Mouse (Mus musculus) liver, embryonic 13.5 days (tissue): ENCODE measurements around the gene Rras. TPM values are rescaled to one million over a fixed set of nuclear protein-coding genes. Genes with fewer than 3 reads are reported as not detected.

Source experiments
- ATAC-seq: fragments of 200-750 bp; cut with Nextera tagmentation; 2 replicates; pipeline ENCODE4 v1.8.0; 2017; ENCODE audit warnings: low read depth, mild to moderate bottlenecking, moderate number of reproducible peaks, moderate library complexity
- DNase-seq: peaks from one replicate; pipeline ENCODE4 v3.0.0; 2022
- H3K27ac ChIP-seq: fragments of 300-500 bp; sonication (generic); 2 replicates; pipeline ENCODE4 v1.5.1; 2015; ENCODE audit warnings: moderate library complexity, mild to moderate bottlenecking, inconsistent platforms
- H3K27me3 ChIP-seq: fragments of 300-500 bp; sonication (generic); 2 replicates; pipeline ENCODE4 v1.6.1; 2015; ENCODE audit warnings: mild to moderate bottlenecking, inconsistent platforms
- H3K36me3 ChIP-seq: fragments of 300-500 bp; sonication (generic); 2 replicates; pipeline ENCODE4 v1.6.1; 2015; ENCODE audit warnings: mild to moderate bottlenecking, inconsistent platforms
- H3K4me1 ChIP-seq: fragments of 300-500 bp; sonication (generic); replicated peaks from 2 replicates; pipeline ENCODE4 v1.6.1; 2015; ENCODE audit warnings: inconsistent platforms
- H3K4me2 ChIP-seq: fragments of 300-500 bp; sonication (generic); 2 replicates; pipeline ENCODE4 v1.6.1; 2015; ENCODE audit warnings: inconsistent platforms, mild to moderate bottlenecking, moderate library complexity
- H3K4me3 ChIP-seq: fragments of 300-500 bp; sonication (generic); replicated peaks from 2 replicates; pipeline ENCODE4 v1.5.1; 2015; ENCODE audit warnings: mild to moderate bottlenecking, inconsistent platforms
- H3K9ac ChIP-seq: fragments of 300-500 bp; sonication (generic); 2 replicates; pipeline ENCODE4 v1.6.1; 2015; ENCODE audit warnings: mild to moderate bottlenecking, inconsistent platforms
- H3K9me3 ChIP-seq: fragments of 300-500 bp; sonication (generic); replicated peaks from 2 replicates; pipeline ENCODE4 v1.6.1; 2016; ENCODE audit warnings: inconsistent platforms
- WGBS: fragments of 180-500 bp; shearing (Covaris S2); methylation state at CpG from one replicate; pipeline ENCODE4 v1.1.7; 2015; ENCODE audit not compliant: insufficient replicate concordance; 5-methylcytosine and 5-hydroxymethylcytosine counted together
- polyA plus RNA-seq: library from polyadenylated mRNA; unstranded; fragments of >200 nt; fragmentation: Nextera tagmentation; extraction: Ambion mirVana; gene quantifications from 2 replicates; pipeline ENCODE4 v1.2.1, GENCODE M21; 2015

Gene Rras
- polyA plus RNA-seq, 1 experiment from 2014 or later, result 14.4 TPM

- 71% methylated on average over 14 of the region's 14 CpGs for WGBS
- Histone ChIP-seq H3K9ac (no peak overlapping the region), H3K4me1 (peaks cover 44% of the 10 kb centered on the region)
These were observed 38.7 kb downstream of the Rras start for GRCm38 (mm10) chr7:45056329-45056971.

DNA sequence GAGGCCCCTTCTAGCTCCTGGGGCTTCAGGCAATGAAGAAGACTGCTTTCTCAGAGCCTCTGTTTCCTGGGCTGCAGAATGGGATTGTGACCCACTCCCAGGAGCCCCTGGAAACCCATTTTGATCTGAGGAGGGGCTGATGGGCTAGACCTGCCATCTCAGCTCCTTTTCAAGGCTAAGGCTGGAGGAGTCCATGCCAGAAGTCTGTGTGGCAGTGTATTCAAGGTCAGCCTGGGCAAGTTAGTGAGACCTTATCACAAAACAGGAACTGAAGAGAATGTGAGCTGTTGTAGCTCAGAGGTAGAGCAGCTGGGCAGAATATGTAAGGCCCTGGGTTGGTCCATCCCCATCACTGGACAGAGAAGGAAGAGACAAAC, 39.2 kb downstream of the Rras start:
- ATAC-seq (no peak), DNase-seq (no peak)
- no peaks in the 10 kb centered on the region for H3K27me3 ChIP-seq
- no peak overlapping the region for H3K9ac ChIP-seq
- H3K9me3 ChIP-seq, result no peaks in the 10 kb centered on the region
- no peak overlapping the region for H3K4me3 ChIP-seq
- peaks cover 44% of the 10 kb centered on the region for H3K4me1 ChIP-seq
- no peaks in the 10 kb centered on the region for H3K36me3 ChIP-seq
- H3K4me2 ChIP-seq, result no peak overlapping the region
- no peak overlapping the region for H3K27ac ChIP-seq

More at GRCm38 (mm10) chr7:45056329-45056971, 38.7 kb downstream of the Rras start:
- H3K27me3 ChIP-seq, result no peaks in the 10 kb centered on the region
- no peak overlapping the region; the same call in 1 of the 2 replicates for H3K27ac ChIP-seq
- no peaks in the 10 kb centered on the region for H3K9me3 ChIP-seq
- H3K4me3 ChIP-seq, result no peak overlapping the region
- H3K4me2 ChIP-seq, result no peak overlapping the region
- no peak for DNase-seq
- no peaks in the 10 kb centered on the region for H3K36me3 ChIP-seq
- no peak for ATAC-seq

GRCm38 (mm10) chr7:45058607-45059571, 41.1 kb downstream of the Rras start:
- Histone ChIP-seq H3K4me3 (no peak overlapping the region), H3K27me3 (no peaks in the 10 kb centered on the region), H3K4me1 (peaks cover 40% of the 10 kb centered on the region), H3K9me3 (no peaks in the 10 kb centered on the region), H3K36me3 (no peaks in the 10 kb centered on the region), H3K4me2 (no peak overlapping the region), H3K27ac (no peak overlapping the region), H3K9ac (no peak overlapping the region)
- no peak for DNase-seq
- 71% methylated on average over 10 of the region's 10 CpGs for WGBS
- ATAC-seq, result no peak

DNA sequence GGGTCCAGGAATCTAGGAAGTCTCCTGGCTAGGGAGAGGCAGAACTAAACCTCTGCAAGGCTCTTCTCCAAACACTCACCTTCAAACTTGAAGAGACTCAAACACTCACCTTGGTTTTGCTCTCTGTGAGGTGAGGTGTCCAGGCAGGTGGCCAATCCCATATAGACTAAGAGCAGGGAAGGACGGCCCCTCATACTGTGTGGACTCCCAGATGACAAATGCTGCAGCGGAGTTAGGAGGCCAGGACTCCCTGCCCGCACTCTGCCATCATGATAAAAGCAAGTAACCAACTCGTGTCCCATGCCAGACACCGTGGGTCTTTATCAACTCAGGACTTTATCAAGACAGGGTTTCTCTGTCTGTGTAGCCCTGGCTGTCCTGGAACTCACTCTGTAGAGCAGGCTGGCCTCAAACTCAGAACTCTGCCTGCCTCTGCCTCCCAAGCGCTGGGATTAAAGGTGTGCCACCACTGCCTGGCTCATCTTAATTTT, 42.9 kb downstream of the Rras start:
- ATAC-seq, result no peak

GRCm38 (mm10) chr7:45061532-45062075, 43.8 kb downstream of the Rras start:
- ATAC-seq, result peak; percentile 9; the same call in 1 of the 2 replicates
- H3K4me3 ChIP-seq, result peak overlapping the region; percentile 73
- no peak for DNase-seq
- H3K9me3 ChIP-seq, result no peaks in the 10 kb centered on the region
- H3K36me3 ChIP-seq, result no peaks in the 10 kb centered on the region
- peak overlapping the region; percentile 74 for H3K27ac ChIP-seq
- peak overlapping the region; percentile 64 for H3K9ac ChIP-seq
- peaks cover 49% of the 10 kb centered on the region for H3K4me1 ChIP-seq
- 29% methylated on average over 11 of the region's 11 CpGs for WGBS
- H3K27me3 ChIP-seq, result no peaks in the 10 kb centered on the region
- peak overlapping the region; percentile 78 for H3K4me2 ChIP-seq

More for the DNA sequence above, 42.9 kb downstream of the Rras start:
- H3K4me2 ChIP-seq, result peak overlapping the region; percentile 78; the same call in 1 of the 2 replicates
- no peak for DNase-seq
- H3K27me3 ChIP-seq, result no peaks in the 10 kb centered on the region
- no peaks in the 10 kb centered on the region for H3K9me3 ChIP-seq
- H3K4me1 ChIP-seq, result peaks cover 49% of the 10 kb centered on the region
- no peaks in the 10 kb centered on the region for H3K36me3 ChIP-seq
- H3K4me3 ChIP-seq, result 0 out of 2 replicates have a peak overlapping the region, but pooled peaks have one; percentile 73
- WGBS, result 45% methylated on average over 6 of the region's 6 CpGs
- peak overlapping the region; percentile 64; the same call in 1 of the 2 replicates for H3K9ac ChIP-seq
- H3K27ac ChIP-seq, result peak overlapping the region; percentile 74

- Histone ChIP-seq H3K36me3 (no peaks in the 10 kb centered on the region), H3K9ac (peak within 1 kb of the TSS; percentile 64), H3K27ac (peak within 1 kb of the TSS; percentile 74), H3K9me3 (no peaks in the 10 kb centered on the region), H3K4me2 (peak within 1 kb of the TSS; percentile 78), H3K27me3 (no peaks in the 10 kb centered on the region), H3K4me3 (peak within 1 kb of the TSS; percentile 73), H3K4me1 (peaks cover 51% of the 10 kb centered on the region)
- ATAC-seq (peak; percentile 88), DNase-seq (peak; percentile 93)
- WGBS, result under 1% methylated on average over 31 of the region's 31 CpGs
These were observed 44.6 kb downstream of the Rras start, which contains the start of the genes Nosip and Prrg2 for GRCm38 (mm10) chr7:45062239-45062835. Nosip (plus strand) TSS chr7:45062429. Prrg2 (minus strand) TSS chr7:45062677.

- no peak overlapping the region for H3K4me2 ChIP-seq
- H3K9me3 ChIP-seq, result no peaks in the 10 kb centered on the region
- 49% methylated on average over 4 of the region's 4 CpGs for WGBS
- DNase-seq (no peak), ATAC-seq (peak; percentile 23)
- H3K36me3 ChIP-seq, result 0 out of 2 replicates have a peak, but pooled peaks cover 3% of the 10 kb centered on the region
- H3K9ac ChIP-seq, result no peak overlapping the region
- H3K4me3 ChIP-seq, result no peak overlapping the region
- H3K27ac ChIP-seq, result no peak overlapping the region
- H3K27me3 ChIP-seq, result no peaks in the 10 kb centered on the region
- H3K4me1 ChIP-seq, result peaks cover 40% of the 10 kb centered on the region
These were observed 49.6 kb downstream of the Rras start for GRCm38 (mm10) chr7:45067190-45067999.

- Histone ChIP-seq H3K27me3 (no peaks in the 10 kb centered on the region), H3K4me2 (no peak overlapping the region), H3K9ac (no peak overlapping the region), H3K9me3 (no peaks in the 10 kb centered on the region), H3K4me3 (no peak overlapping the region), H3K36me3 (0 out of 2 replicates have a peak, but pooled peaks cover 3% of the 10 kb centered on the region), H3K4me1 (peaks cover 42% of the 10 kb centered on the region), H3K27ac (no peak overlapping the region)
- 15% methylated on average over 5 of the region's 5 CpGs for WGBS
- ATAC-seq, result peak; percentile 37
- DNase-seq, result peak; percentile 62
These were observed 50.2 kb downstream of the Rras start for GRCm38 (mm10) chr7:45068000-45068318.

- DNase-seq (no peak), ATAC-seq (no peak)
- Histone ChIP-seq H3K4me1 (peaks cover 36% of the 10 kb centered on the region), H3K9me3 (no peaks in the 10 kb centered on the region), H3K4me2 (no peak overlapping the region), H3K36me3 (peaks cover 15% of the 10 kb centered on the region), H3K4me3 (no peak overlapping the region), H3K9ac (no peak overlapping the region), H3K27ac (no peak overlapping the region), H3K27me3 (no peaks in the 10 kb centered on the region)
- 53% methylated on average over 2 of the region's 2 CpGs for WGBS
These were observed 51.9 kb downstream of the Rras start for GRCm38 (mm10) chr7:45069671-45070070.
